Mouse (Mus musculus): ENCODE data around the gene Tprn.

The Tprn gene

GRCm38 (mm10) chr2:25264851-25265250 lies 2.4 kb downstream of the Tprn start:
- no peak for DNase-seq (ENCODE audit: low spot score in 2 of 2)

GRCm38 (mm10) chr2:25265897-25266656 lies 3.7 kb downstream of the Tprn start:
- no peak for DNase-seq (ENCODE audit: low spot score in 2 of 2)

GRCm38 (mm10) chr2:25266720-25267119 lies 4.3 kb downstream of the Tprn start:
- no peak for DNase-seq (ENCODE audit: low spot score in 2 of 2)

- no peak for DNase-seq (ENCODE audit: low spot score in 2 of 2)
These were observed 4.8 kb downstream of the Tprn start for GRCm38 (mm10) chr2:25267241-25267640.

- no peak for DNase-seq (ENCODE audit: low spot score in 2 of 2)
These were observed 5.4 kb downstream of the Tprn start for GRCm38 (mm10) chr2:25267746-25268309.

GRCm38 (mm10) chr2:25271827-25272511 lies 9.6 kb downstream of the Tprn start, which contains the start of the genes Ssna1 and Anapc2:
Gene Ssna1, minus strand, starts transcription at chr2:25272438.
Gene Anapc2, plus strand, starts transcription at chr2:25272478.
- peak; percentile 94 to 98 for DNase-seq (ENCODE audit: low spot score in 2 of 2)

- no peak for DNase-seq (ENCODE audit: low spot score in 2 of 2)
These were observed 10.1 kb downstream of the Tprn start for GRCm38 (mm10) chr2:25272515-25272914.

GRCm38 (mm10) chr2:25273010-25273409 lies 10.6 kb downstream of the Tprn start:
- DNase-seq (ENCODE audit: low spot score in 2 of 2), result no peak

- peak in 1 of 2 experiments; percentile 70 for DNase-seq (ENCODE audit: low spot score in 2 of 2)
These were observed 16.8 kb downstream of the Tprn start for GRCm38 (mm10) chr2:25278928-25279882.

- DNase-seq (ENCODE audit: low spot score in 2 of 2), result no peak
These were observed 23.1 kb downstream of the Tprn start for GRCm38 (mm10) chr2:25285551-25285950.

GRCm38 (mm10) chr2:25286314-25286713 lies 23.9 kb downstream of the Tprn start:
- no peak for DNase-seq (ENCODE audit: low spot score in 2 of 2)

- no peak for DNase-seq (ENCODE audit: low spot score in 2 of 2)
These were observed 24.6 kb downstream of the Tprn start for GRCm38 (mm10) chr2:25286837-25287636.

GRCm38 (mm10) chr2:25287927-25288649 lies 25.7 kb downstream of the Tprn start, which contains the start of gene Tmem210:
Gene Tmem210, plus strand, starts transcription at chr2:25288145.
- DNase-seq (ENCODE audit: low spot score in 2 of 2), result peak in 1 of 2 experiments; percentile 27

- DNase-seq (ENCODE audit: low spot score in 2 of 2), result no peak
These were observed 26.4 kb downstream of the Tprn start for GRCm38 (mm10) chr2:25288734-25289345.

GRCm38 (mm10) chr2:25289651-25290050 lies 27.2 kb downstream of the Tprn start, which contains the start of gene Lrrc26:
Gene Lrrc26, plus strand, starts transcription at chr2:25289915.
- DNase-seq (ENCODE audit: low spot score in 2 of 2), result no peak

GRCm38 (mm10) chr2:25290101-25290815 lies 27.8 kb downstream of the Tprn start:
- peak in 1 of 2 experiments; percentile 60 for DNase-seq (ENCODE audit: low spot score in 2 of 2)

GRCm38 (mm10) chr2:25290816-25291130 lies 28.4 kb downstream of the Tprn start:
- peak in 1 of 2 experiments; percentile 41 for DNase-seq (ENCODE audit: low spot score in 2 of 2)

GRCm38 (mm10) chr2:25291184-25292053 lies 29.0 kb downstream of the Tprn start:
- DNase-seq (ENCODE audit: low spot score in 2 of 2), result no peak

Measured in frontal cortex, postnatal 14 days (tissue).